Mouse (Mus musculus) brain, embryonic 14.5 days (tissue): Measurements from ENCODE around the gene Atp8a1.

Source experiments
- CTCF ChIP-seq: fragments of 200-500 bp; IDR thresholded peaks from 2 replicates; pipeline ENCODE4 v1.5.1; 2012; ENCODE audit warnings: inconsistent platforms, mild to moderate bottlenecking, moderate library complexity, borderline replicate concordance; ENCODE audit not compliant: insufficient read depth, insufficient read length; ENCODE audit errors: extremely low read depth
- POLR2A ChIP-seq: fragments of 200-500 bp; IDR thresholded peaks from 2 replicates; pipeline ENCODE4 v1.6.1; 2012; ENCODE audit warnings: mild to moderate bottlenecking, inconsistent platforms, borderline replicate concordance; ENCODE audit not compliant: poor library complexity, insufficient read depth, insufficient read length, severe bottlenecking; ENCODE audit errors: extremely low read depth

GRCm38 (mm10) chr5:67685906-67686305 is 161.3 kb downstream of the Atp8a1 start:
- TF ChIP-seq CTCF (no peak), POLR2A (no peak)
